Mouse (Mus musculus): ENCODE data around the gene Rd3l.
A peak's percentile ranks its signal among the peaks of the same experiment; 100 is the strongest.

Rd3l gene

DNA sequence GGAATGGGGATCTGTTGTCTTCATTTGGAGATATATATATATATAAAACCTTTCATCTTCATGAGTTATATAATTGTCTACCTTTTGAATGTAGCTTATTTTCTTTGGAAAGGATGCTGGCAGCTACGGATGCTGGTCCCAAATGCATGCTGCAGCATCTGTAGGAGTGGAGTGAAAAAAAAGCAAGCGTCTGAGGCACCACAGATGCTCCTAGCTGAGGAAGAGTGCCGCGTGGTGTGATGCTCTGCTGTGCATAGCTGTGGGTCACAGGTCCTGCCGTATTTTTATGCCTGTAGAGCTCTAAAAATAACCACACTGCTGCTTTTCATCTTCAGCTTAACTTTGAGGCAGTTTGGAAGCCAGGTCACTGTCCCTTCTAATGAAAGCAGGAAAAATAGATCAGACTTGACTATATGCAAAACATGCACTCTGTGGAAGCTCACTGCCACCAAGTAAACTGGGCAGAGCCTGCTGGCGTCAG, at the start of gene Rd3l:
Gene Rd3l, minus strand, starts transcription at position 431 of the 481 bp plus-strand sequence.
- no peak for DNase-seq (ENCODE audit: low spot score)

DNA sequence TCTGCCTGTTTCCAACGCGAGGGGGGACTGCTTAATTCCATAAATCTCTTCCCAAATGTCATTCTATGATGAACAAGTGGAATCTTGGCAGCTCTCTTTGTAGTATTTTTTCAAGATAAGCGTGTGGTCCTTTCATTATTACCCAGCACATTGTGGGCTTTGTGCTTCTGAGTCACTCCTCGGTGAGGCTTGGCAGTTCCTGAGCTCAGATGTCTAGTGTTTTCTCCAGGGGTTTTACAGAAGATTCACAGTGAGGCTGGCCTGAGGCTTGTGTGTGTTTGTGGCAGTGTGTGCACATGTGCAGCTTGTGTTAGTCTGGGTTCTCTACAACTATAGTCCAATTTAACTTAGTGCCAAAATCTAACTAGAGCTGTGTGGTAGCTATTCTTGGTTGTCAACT, 46.3 kb upstream of the Rd3l start:
- DNase-seq (ENCODE audit: low spot score) = no peak

DNA sequence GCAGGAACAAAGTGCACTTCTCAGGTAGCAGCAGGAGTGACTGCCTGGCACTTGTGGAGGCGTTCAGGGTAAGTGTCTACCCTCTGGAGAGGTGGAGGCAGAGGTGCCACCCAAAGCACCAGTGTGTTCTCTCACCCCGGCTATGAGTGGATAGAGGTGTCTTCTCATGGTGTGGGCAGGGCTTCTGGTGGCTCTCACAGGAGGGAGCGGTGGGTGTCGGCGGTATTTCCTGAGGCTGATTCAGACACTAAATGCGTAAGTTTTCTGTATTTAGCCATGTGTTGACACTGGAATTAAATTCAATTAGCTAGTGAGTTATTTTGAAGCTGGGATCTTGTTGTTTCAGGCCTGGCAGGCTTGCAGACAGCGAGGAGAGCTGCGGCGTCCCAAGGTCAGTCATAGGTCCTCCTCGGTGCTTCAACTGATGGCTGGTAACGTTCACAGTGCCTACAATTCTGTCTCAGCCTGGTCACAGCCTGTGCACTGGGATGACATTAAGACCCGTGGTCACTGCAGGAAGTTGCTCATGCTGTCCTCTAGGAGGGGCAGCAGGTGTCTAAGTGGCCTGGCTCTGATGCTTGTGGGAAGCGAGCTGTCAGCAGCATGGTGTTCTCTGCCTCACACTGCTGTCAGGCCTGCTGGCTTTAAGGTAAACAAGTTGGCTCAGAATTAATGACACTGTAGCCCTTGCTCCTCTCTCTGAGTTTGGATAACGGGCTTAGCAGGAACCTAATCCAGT, 45.0 kb upstream of the Rd3l start:
- no peak for DNase-seq (ENCODE audit: low spot score)

DNA sequence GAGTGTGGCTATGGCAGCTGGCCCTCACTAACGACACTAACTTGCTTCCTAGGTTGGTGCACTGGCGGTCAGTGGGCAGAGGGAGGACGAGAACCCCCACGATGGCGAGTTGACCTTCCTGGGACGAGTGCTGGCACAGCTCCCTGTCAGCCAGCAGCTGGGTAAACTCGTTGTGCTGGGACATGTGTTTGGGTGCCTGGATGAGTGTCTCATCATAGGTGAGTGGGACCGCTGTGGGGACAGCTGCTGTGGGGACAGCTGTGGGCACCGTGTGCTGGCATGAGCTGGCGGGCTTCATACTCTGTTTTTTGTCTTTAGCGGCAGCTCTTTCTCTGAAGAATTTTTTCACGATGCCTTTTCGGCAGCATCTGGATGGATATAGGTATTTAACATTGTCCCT, 44.3 kb upstream of the Rd3l start:
- DNase-seq (ENCODE audit: low spot score) = no peak

GRCm38 (mm10) chr12:112024581-112025310, 43.6 kb upstream of the Rd3l start:
- DNase-seq (ENCODE audit: low spot score) = no peak

- no peak for DNase-seq (ENCODE audit: low spot score)
Observed at GRCm38 (mm10) chr12:112023306-112023705, 42.2 kb upstream of the Rd3l start.

GRCm38 (mm10) chr12:112016346-112016745, 35.2 kb upstream of the Rd3l start:
- DNase-seq (ENCODE audit: low spot score) = no peak

DNA sequence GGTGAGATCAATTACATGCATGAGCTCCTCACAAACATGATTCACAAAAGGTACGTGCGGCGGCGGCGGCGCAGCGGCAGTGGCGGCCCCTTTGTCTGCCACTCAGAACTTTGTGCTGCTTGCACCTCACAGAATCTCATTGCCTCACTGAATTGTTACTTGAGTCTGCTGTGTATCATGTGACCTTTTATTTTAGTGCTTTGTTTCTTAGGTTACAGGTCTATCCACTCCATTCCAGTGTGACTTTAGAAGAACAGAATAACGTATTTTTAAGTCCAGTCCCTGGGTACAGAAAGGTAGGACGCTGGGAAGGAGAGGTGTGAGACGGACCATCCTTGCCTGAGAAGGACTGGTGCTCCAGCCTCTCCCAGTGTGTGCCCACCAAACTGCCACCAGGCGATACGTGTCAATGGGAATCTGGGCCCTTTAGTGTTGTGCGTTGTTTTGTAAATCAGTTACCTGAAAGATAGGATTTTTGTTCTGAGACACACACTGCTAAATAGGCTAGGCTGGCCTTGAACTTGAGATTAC, 32.2 kb upstream of the Rd3l start:
- DNase-seq (ENCODE audit: low spot score) = no peak

DNA sequence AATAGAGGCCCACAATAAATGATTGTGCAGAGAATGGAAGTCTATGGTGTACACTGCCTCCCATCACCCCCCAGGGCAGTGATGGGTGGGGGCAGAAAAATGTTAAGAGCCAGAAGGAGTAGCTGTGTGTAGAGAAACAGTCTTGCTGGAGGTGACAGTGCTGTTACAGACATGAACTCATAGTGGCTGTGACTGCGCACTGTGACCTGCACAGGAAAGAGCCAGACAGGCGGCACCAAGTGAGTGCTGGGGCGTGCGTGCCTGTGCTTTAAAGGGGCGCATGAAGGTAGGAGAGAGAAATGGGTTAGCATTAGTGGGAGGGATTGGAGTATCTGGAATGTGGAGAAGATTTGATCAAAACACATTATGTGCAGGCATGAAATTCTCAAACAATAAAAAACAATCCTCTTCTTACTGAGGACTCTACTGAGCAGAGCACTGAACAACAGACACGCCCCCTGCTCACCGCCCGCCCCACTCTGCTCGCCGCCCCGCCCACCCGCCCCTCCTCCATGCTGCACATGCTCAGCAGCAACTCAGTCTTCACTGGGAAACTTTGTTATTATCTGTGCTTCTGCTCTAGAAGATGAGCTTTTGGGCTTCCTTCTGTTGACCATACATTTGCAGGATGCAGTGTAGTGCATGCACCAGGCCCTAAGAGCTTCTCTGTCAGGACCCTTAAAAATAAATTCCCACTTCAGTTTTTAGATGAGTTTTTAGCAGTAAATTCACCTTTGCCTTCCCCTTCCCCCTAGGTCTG, 31.6 kb upstream of the Rd3l start:
- DNase-seq (ENCODE audit: low spot score) = no peak

- DNase-seq (ENCODE audit: low spot score) = peak; percentile 79
Observed at GRCm38 (mm10) chr12:112001223-112001622, 20.1 kb upstream of the Rd3l start.

DNA sequence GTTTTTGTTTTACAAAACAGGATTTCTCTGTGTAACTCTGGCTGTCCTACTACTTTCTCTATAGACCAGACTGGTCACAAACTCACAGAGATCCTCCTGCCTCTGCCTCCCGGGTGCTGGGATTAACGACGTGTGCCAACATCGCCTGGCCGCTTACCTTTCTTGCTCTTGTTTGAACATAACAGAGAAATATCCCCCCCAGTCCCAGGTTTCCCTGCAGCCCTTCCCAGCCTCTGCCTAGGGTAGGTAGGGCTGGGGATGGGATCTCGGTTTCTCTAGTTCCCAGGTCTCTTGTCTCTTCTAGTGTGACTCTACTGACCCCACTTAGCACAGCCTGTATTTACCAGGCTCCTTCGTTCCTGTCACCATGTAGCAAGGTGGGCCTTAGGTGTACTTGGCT, 18.6 kb upstream of the Rd3l start:
- no peak for DNase-seq (ENCODE audit: low spot score)

- no peak for DNase-seq (ENCODE audit: low spot score)
Observed at GRCm38 (mm10) chr12:111995161-111995560, 14.0 kb upstream of the Rd3l start.

- no peak for DNase-seq (ENCODE audit: low spot score)
Observed at GRCm38 (mm10) chr12:111992626-111993025, 11.5 kb upstream of the Rd3l start.

DNA sequence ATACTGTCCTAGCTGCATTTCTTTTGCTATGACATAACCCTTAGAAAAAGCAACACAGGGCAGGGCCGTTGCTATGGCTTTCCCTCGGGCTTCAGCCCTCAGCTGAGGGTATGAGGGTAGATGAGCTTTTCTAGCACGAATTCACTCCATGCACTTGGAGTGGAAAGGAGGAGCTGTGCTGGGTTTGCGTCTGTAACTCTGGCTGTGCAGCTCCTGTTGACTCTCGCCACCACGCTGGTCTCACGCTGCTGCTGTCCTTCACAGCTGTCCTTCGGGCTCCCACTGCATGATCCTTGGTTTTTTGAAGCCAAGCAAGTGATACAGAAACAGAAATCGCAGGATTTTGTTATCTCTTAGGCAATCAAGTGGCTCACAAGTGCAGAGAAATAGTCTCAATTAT, 5.6 kb upstream of the Rd3l start:
- no peak for DNase-seq (ENCODE audit: low spot score)

DNA sequence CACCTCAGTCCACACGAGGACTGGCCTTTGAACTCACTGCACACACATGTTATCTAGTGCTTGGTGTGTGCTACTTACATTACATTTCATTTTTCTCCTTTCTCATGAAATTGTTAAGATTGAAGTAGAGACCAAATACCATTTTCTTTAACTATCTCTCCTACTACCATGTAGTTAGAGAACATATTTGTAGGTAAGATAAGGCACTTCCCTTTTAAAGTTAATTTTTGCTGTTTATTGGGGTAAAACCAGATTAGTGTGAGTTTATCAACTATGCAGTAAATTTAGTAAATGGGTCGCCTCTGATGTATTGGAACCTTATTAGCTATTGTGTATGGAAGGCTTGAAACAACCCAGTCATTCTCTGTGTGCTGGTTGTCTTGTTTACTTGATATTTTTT, 2.0 kb upstream of the Rd3l start:
- DNase-seq (ENCODE audit: low spot score) = no peak

- no peak for DNase-seq (ENCODE audit: low spot score)
Observed at GRCm38 (mm10) chr12:111981831-111982230, 714 bp upstream of the Rd3l start.

GRCm38 (mm10) chr12:111978274-111978673, 2.8 kb downstream of the Rd3l start:
- no peak for DNase-seq (ENCODE audit: low spot score)

DNA sequence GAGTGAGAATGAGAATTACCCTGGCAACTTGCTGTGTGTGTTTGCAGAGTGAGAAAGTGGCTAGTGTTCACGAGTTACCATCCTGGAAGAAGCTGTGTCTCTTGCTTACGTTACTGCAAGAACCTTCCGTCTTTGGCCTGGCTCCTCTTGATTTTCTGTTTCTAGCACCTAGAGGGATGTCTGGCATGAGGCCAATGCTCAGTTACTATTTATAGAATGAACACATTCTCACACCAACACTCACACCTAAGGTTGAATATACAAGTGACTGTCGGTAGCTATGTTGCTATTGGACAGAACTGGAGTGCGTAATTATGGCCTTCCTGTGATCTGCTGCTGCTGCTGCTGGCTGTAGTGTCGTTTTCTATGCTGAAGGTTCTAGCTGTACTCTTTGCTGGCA, 4.0 kb downstream of the Rd3l start:
- no peak for DNase-seq (ENCODE audit: low spot score)

DNA sequence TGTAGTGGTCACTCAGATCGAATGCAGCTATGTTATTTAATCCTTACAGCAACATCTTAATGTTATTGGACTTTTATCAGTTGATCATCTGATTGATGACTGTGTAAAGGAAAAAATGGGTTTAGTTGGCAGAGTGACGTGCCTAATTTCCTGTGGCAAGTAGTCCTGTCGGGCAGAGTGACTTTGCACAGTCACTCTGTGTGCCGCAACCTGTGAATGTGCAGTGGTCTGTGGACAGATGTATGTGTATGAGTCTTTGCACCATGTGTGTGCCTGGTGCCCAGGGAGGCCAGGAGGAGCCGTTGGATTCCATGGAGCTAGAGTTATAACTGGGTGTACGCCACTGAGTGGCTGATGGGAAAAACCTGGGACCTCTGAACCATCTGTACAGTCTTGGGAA, 6.5 kb downstream of the Rd3l start:
- no peak for DNase-seq (ENCODE audit: low spot score)

- DNase-seq (ENCODE audit: low spot score) = no peak
Observed at GRCm38 (mm10) chr12:111972504-111972903, 8.6 kb downstream of the Rd3l start.

- no peak for DNase-seq (ENCODE audit: low spot score)
Observed at GRCm38 (mm10) chr12:111971231-111971686, 9.9 kb downstream of the Rd3l start, which contains the start of gene Tdrd9. Gene Tdrd9, plus strand, starts transcription at chr12:111971559.

GRCm38 (mm10) chr12:111970085-111970484, 11.0 kb downstream of the Rd3l start:
- no peak for DNase-seq (ENCODE audit: low spot score)
